Mouse (Mus musculus): ENCODE results near the gene S100b.

Gene S100b

GRCm38 (mm10) chr10:76253536-76253935, at the start of gene S100b:
S100b (plus strand) TSS chr10:76253853.
- DNase-seq, result no peak

GRCm38 (mm10) chr10:76207262-76207796, 46.3 kb upstream of the S100b start:
- no peak for DNase-seq

GRCm38 (mm10) chr10:76209241-76209640, 44.4 kb upstream of the S100b start:
- DNase-seq, result no peak

GRCm38 (mm10) chr10:76210806-76211205, 42.8 kb upstream of the S100b start:
- no peak for DNase-seq

- DNase-seq, result no peak
Measured at GRCm38 (mm10) chr10:76212121-76212520, 41.5 kb upstream of the S100b start.

- DNase-seq, result no peak
Measured at GRCm38 (mm10) chr10:76214161-76214560, 39.5 kb upstream of the S100b start.

- DNase-seq, result no peak
Measured at GRCm38 (mm10) chr10:76217056-76217455, 36.6 kb upstream of the S100b start.

- no peak for DNase-seq
Measured at GRCm38 (mm10) chr10:76218240-76218639, 35.4 kb upstream of the S100b start.

- DNase-seq, result no peak
Measured at GRCm38 (mm10) chr10:76225944-76226343, 27.7 kb upstream of the S100b start.

- DNase-seq, result no peak
Measured at GRCm38 (mm10) chr10:76229627-76230026, 24.0 kb upstream of the S100b start.

GRCm38 (mm10) chr10:76237341-76238225, 16.1 kb upstream of the S100b start, which contains the start of gene Prmt2:
Prmt2 (minus strand) TSS chr10:76237865.
- peak; percentile 87 for DNase-seq

- no peak for DNase-seq
Measured at GRCm38 (mm10) chr10:76239401-76239800, 14.3 kb upstream of the S100b start.

GRCm38 (mm10) chr10:76245106-76245505, 8.5 kb upstream of the S100b start:
- DNase-seq, result no peak

- DNase-seq, result no peak
Measured at GRCm38 (mm10) chr10:76246601-76247000, 7.1 kb upstream of the S100b start.

GRCm38 (mm10) chr10:76247960-76248646, 5.5 kb upstream of the S100b start:
- DNase-seq, result no peak

- DNase-seq, result no peak
Measured at GRCm38 (mm10) chr10:76248647-76248968, 5.0 kb upstream of the S100b start.

- no peak for DNase-seq
Measured at GRCm38 (mm10) chr10:76250870-76251269, 2.8 kb upstream of the S100b start.

GRCm38 (mm10) chr10:76253079-76253478, 574 bp upstream of the S100b start:
- DNase-seq, result no peak

- no peak for DNase-seq
Measured at GRCm38 (mm10) chr10:76255617-76256016, 2.0 kb downstream of the S100b start.

GRCm38 (mm10) chr10:76257231-76257630, 3.6 kb downstream of the S100b start:
- DNase-seq, result no peak

- no peak for DNase-seq
Measured at GRCm38 (mm10) chr10:76257719-76258390, 4.2 kb downstream of the S100b start.

GRCm38 (mm10) chr10:76259566-76260232, 6.0 kb downstream of the S100b start:
- no peak for DNase-seq

Data from cerebellum, adult 8-10 months (tissue).